Mouse (Mus musculus): Measurements from ENCODE around the gene Dcaf11.
A peak's percentile ranks its signal among the peaks of the same experiment; 100 is the strongest.

Gene Dcaf11

GRCm38 (mm10) chr14:55555788-55556187 is 4.0 kb upstream of the Dcaf11 start:
- DNase-seq (ENCODE audit: inconsistent age in 2 of 2, low spot score in 1 of 2) = no peak

- peak; percentile 77 to 93 for DNase-seq (ENCODE audit: inconsistent age in 2 of 2, low spot score in 1 of 2)
Measured at GRCm38 (mm10) chr14:55557003-55557402, 2.8 kb upstream of the Dcaf11 start.

DNA sequence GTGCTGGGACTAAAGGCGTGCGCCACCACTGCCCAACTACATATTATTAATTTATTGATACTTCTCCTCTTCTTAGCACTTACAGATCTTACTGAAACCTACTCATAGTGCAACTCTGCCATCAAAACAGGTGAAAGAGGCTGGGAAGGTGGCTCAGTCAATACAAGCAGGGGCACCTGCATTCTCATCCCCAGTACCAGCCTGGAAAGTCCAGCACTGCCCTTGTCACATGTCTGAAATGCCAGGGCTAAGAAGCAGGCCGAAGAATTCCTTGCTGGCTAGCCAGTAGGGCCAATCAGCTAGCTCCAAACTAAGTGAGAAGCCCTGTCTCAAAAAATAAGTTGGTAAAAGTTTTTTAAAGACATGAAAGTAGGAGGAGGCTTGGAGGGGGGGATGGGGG is 2.2 kb upstream of the Dcaf11 start:
- peak in 1 of 2 experiments; percentile 39 for DNase-seq (ENCODE audit: inconsistent age in 2 of 2, low spot score in 1 of 2)

DNA sequence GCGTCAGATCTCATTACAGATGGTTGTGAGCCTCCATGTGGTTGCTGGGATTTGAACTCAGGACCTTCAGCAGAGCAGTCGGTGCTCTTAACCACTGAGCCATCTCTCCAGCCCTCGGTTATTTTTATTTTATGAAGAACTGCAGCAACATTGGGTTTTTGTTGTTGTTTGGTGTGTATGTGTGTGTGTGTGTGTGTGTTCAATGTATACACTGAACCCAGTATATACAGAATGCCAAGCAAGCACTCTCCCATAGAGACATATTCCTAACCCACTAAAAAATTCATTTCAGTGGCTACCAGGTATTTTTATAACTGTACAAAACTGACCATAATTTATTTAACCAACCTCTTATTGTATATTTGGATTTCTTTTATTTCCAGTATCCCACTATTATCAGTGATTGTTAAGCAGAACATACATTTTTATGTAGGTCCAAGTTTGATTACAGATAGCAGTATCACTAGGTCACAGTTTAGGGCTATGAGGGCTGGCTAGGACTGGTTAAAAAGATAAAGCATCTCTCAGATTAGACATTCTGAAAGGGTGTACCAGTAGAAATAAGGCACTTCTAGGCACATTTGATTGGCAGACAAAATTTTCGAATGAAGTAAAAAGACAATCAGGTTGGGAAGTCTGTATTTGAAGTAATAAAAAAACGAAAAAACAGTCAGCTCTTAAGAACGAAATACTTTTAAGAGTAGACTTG is 912 bp upstream of the Dcaf11 start:
- DNase-seq (ENCODE audit: inconsistent age in 2 of 2, low spot score in 1 of 2) = peak in 1 of 2 experiments; percentile 46

- peak; percentile 99 to 100 for DNase-seq (ENCODE audit: inconsistent age in 2 of 2, low spot score in 1 of 2)
Measured at GRCm38 (mm10) chr14:55560202-55561073, 632 bp downstream of the Dcaf11 start, which contains the start of gene A730061H03Rik. Gene A730061H03Rik, minus strand, starts transcription at chr14:55560406.

- DNase-seq (ENCODE audit: inconsistent age in 2 of 2, low spot score in 1 of 2) = peak; percentile 42 to 49
Measured at GRCm38 (mm10) chr14:55561860-55562259, 2.1 kb downstream of the Dcaf11 start.

DNA sequence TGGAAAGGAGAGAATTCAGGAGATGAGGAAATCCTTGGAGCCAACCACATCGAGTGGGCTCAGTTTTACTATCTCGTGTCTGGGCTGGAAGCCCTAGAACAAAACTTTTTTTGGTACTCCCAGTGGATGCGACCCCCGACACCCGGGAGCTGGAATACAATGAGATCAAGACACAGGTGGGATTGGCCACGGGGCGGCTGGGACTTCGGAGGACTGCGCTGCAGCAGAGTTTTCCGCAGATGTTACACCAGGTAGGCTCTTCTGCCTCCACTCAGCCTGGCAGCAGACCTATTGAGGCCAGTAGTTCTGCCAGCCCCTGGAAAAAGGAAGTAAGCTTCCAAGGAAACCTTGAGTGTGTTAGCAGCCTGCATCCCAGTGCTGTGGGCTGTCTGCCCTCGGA is 3.4 kb downstream of the Dcaf11 start:
- peak in 1 of 2 experiments; percentile 16 for DNase-seq (ENCODE audit: inconsistent age in 2 of 2, low spot score in 1 of 2)

DNA sequence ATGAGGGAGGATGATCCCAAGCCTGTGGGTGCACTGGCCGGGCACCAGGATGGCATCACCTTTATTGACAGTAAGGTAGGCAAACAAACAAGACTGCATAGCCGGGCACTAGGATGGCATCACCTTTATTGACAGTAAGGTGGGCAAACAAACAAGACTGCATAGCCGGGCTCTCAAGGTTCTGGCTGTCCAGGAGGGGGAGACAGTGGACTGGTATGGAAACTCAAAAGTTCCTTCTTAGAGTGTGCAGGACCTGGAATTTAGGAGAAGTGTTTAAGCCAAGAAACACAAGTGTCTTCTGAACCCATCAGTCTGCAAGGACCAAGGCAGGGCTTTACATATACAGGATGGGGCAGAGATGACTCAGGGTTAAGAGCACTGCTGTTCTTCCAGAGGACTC is 5.9 kb downstream of the Dcaf11 start:
- DNase-seq (ENCODE audit: inconsistent age in 2 of 2, low spot score in 1 of 2) = no peak

GRCm38 (mm10) chr14:55567496-55567895 is 7.7 kb downstream of the Dcaf11 start:
- no peak for DNase-seq (ENCODE audit: inconsistent age in 2 of 2, low spot score in 1 of 2)

DNA sequence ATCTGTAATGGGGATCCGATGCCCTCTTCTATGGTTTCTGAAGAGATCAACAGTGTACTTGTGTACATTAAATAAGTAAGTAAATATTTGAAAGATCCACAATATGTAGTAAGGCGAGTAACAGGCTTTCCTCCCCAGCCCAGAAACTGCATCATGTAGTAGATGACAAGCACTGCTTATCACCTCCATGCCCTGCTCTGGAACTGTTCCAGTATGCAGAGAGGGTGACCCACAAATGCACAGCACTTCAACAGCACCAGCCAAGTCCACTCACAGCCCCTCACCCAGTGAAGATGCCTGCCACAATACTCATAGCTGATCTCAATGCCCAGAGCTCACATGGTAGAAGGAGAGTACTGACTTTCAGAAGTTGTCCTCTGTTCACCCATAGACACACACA is 10.8 kb downstream of the Dcaf11 start:
- no peak for DNase-seq (ENCODE audit: inconsistent age in 2 of 2, low spot score in 1 of 2)

DNA sequence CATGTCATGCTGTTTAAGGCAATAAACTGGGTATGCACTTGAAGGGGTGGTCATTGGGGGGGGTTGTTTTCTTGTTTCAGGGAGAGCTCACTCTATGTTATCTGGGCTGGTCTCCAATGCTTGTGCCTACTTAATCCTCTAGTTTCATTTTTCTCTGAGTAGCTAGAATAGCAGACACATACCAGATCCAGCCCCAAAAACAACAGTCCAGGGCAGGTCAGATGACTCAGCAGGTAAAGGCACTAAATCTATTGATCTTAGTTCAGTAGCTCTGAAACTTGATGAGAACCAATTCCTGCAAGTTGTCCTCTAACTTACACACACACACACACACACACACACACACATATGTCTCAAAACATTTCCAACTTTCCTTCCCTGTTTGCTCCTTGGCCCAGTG is 12.0 kb downstream of the Dcaf11 start:
- DNase-seq (ENCODE audit: inconsistent age in 2 of 2, low spot score in 1 of 2) = no peak

GRCm38 (mm10) chr14:55575302-55575701 is 15.5 kb downstream of the Dcaf11 start, which contains the start of gene Fitm1:
Gene Fitm1, plus strand, starts transcription at chr14:55575617.
- DNase-seq (ENCODE audit: inconsistent age in 2 of 2, low spot score in 1 of 2) = peak; percentile 54 to 77

DNA sequence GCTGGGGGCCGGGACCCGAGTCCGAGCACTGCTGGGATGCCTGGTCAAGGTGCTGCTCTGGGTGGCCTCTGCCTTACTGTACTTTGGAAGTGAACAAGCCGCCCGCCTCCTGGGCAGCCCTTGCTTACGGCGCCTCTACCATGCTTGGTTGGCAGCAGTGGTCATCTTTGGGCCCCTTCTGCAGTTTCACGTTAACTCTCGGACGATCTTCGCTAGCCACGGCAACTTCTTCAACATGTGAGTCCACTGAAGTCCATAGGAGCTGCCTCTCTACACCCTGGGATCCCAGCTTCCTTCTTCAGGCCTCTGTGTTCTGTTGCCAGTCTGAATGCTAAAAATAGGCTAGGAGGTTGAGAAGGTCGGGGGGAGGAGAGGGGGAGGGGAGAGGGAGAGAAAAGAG is 15.9 kb downstream of the Dcaf11 start:
- peak; percentile 27 to 56 for DNase-seq (ENCODE audit: inconsistent age in 2 of 2, low spot score in 1 of 2)

DNA sequence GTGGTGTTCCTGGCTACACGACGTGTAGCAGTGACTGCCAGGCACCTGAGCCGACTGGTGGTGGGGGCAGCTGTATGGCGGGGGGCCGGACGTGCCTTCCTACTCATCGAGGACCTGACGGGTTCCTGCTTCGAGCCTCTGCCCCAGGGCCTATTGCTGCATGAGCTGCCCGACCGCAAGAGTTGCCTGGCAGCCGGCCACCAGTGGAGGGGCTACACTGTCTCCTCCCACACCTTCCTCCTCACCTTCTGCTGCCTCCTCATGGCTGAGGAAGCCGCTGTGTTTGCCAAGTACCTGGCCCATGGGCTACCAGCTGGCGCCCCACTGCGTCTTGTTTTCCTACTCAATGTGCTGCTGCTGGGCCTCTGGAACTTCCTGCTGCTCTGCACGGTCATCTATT is 16.6 kb downstream of the Dcaf11 start:
- DNase-seq (ENCODE audit: inconsistent age in 2 of 2, low spot score in 1 of 2) = peak in 1 of 2 experiments; percentile 33

DNA sequence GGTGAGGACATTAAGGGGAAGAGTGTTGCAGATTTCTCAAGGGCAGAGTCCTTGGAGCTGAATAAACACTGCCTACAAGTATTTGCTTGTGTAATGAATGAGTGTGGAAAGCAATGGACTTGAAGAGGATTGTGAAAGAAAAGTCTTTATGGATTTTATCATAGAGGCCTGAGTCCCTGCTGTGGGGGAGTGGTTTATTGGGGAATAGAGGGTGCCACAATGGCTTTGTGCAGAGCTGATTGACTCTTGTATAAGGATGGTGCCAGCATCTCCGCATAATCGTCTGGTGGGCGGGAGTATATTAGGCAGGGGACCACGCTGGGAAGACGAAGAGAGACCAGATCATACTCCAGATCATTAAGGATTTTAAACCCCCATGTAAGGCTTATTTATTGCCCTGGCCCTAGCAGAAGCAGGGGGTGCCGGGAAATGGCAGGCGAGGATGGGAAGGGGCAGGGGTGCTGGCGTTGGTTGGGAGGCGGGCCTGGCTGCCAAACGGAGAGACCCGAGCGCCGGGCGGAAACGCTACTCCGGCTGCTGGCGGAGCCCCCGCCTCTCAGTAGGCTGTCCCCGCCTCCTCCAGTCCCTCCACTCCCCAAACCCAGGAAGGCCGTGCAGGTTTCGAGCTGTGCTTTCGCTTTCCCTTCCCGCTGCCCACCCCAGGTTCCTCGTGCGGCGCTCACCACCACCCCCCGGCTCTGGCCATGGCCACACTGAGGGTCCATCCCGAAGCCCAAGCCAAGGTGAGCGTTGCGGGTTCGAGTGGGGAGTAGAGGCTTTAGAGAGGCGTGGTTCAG is 18.3 kb downstream of the Dcaf11 start, which contains the start of gene Psme1:
TSS of gene Psme1 (plus strand) at position 253 of the 797 bp plus-strand sequence.
- peak; percentile 90 to 95 for DNase-seq (ENCODE audit: inconsistent age in 2 of 2, low spot score in 1 of 2)

DNA sequence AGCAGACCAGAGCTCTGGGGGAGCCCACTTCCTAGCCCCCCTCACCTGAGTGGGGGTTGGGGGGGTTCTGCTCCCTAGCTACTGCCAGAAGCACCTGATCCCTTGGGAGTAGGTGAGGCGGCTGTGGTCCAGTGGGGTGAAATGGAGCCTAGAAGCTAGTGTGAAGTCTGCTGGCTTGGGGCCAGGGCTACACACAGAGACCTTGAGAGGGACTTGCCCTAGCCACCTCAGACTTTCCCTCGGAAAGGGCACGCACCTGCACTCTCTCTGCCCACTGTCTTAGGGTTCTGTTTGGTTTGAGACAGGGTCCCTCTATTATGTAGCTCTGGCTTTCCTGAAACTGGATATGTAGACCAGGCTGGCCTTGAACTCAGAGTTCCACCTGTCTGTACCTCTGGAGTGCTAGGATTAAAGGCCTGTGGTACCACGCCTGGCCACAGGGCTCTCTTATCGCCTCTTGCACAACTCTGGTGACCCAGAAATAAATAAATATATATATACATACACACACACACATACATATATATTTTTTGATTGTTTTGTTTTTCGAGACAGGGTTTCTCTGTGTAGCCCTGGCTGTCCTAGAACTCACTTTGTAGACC is 19.0 kb downstream of the Dcaf11 start:
- DNase-seq (ENCODE audit: inconsistent age in 2 of 2, low spot score in 1 of 2) = peak; percentile 83 to 94

- DNase-seq (ENCODE audit: inconsistent age in 2 of 2, low spot score in 1 of 2) = peak in 1 of 2 experiments; percentile 31
Measured at GRCm38 (mm10) chr14:55579511-55580496, 20.0 kb downstream of the Dcaf11 start.

DNA sequence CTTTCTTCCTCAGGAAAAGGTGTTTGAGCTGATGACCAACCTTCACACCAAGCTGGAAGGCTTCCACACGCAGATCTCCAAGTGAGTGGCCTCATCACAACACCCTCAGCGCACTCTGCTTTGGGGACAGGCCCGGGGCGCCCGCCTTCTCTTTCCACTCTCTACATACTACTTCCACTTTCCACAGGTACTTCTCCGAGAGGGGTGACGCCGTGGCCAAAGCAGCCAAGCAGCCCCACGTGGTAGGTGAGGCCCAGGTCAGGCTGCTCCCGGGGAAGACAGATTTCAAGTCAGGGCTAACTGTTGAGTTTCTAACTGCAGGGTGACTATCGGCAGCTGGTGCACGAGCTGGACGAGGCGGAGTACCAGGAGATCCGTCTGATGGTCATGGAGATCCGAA is 20.9 kb downstream of the Dcaf11 start:
- peak in 1 of 2 experiments; percentile 24 for DNase-seq (ENCODE audit: inconsistent age in 2 of 2, low spot score in 1 of 2)

- peak; percentile 37 to 71 for DNase-seq (ENCODE audit: inconsistent age in 2 of 2, low spot score in 1 of 2)
Measured at GRCm38 (mm10) chr14:55581981-55582681, 22.3 kb downstream of the Dcaf11 start.
